Comparison of ENCODE assay signal across 9 mouse cellular contexts in the genomic region with DNA sequence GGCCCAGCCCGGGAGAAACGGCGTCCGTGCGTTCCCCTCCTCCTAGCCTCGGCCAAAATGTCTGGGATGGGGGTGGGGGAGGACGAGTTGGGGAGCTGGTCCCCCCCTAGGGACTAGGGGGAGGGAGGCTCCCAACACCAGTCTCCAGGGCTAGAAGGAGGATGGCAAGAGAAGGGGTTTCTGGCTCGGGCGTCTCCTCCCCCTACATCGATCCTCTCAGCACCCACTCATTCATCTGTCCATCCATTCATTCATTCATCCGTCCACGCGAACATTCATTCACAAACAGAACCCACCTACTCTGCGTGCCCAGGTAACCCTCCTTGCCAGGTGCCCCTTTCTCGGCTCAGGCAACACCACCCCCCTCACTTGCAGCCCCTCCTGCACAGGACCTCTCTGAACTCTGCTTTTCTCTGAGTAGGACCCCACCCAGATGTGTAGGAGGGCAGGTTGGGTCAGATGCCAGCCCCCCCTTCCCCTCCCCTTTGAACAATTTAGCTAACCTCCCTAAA. TPM values are rescaled to one million over a fixed set of nuclear protein-coding genes. Genes with fewer than 3 reads are reported as not detected.
DNase-seq lines count a peak whose midpoint lies in the region; ATAC-seq and TF ChIP-seq lines count a peak whose summit lies in the region.
"Had no signal": no experiment of that assay in that cellular context is flagged by ENCODE, and none has a peak within 500 bp of the region (broad histone marks: within the 10 kb centered on the region; RNA-seq: fewer than 3 reads in every experiment).

No protein-coding gene starts in this region.

- peak overlapping the region; percentile 62; the same call in 1 of the 2 replicates for H3K4me3 ChIP-seq in kidney, adult 2 months (ENCODE audit: insufficient read depth, low read depth, low read length)
- H3K4me3 ChIP-seq in embryonic facial prominence, embryonic 13.5 days = peak overlapping the region; percentile 86
- peak overlapping the region; percentile 66 for H3K4me3 ChIP-seq in hindbrain, embryonic 15.5 days
- peak overlapping the region; percentile 82 for H3K4me3 ChIP-seq in midbrain, embryonic 13.5 days (replicated peaks)
- no peak overlapping the region for H3K4me3 ChIP-seq in thymus, adult 2 months (ENCODE audit: control insufficient read depth, insufficient read depth, low read length)

- WGBS in kidney, adult 2 months = 12% methylated on average over 14 of the region's 15 CpGs
- 3% methylated on average over 14 of the region's 15 CpGs for WGBS in embryonic facial prominence, embryonic 13.5 days
- WGBS in hindbrain, embryonic 15.5 days = 1% methylated on average over 15 of the region's 15 CpGs
- 3% methylated on average over 14 of the region's 15 CpGs for WGBS in midbrain, embryonic 13.5 days
- WGBS in thymus, adult 2 months = 13% methylated on average over 15 of the region's 15 CpGs

- no peaks in the 10 kb centered on the region for H3K36me3 ChIP-seq in kidney, adult 2 months (ENCODE audit: control insufficient read depth, insufficient read depth, low read length)
- H3K36me3 ChIP-seq in embryonic facial prominence, embryonic 13.5 days = no peaks in the 10 kb centered on the region
- H3K36me3 ChIP-seq in hindbrain, embryonic 15.5 days = no peaks in the 10 kb centered on the region
- no peaks in the 10 kb centered on the region for H3K36me3 ChIP-seq in midbrain, embryonic 13.5 days
- no peaks in the 10 kb centered on the region for H3K36me3 ChIP-seq in thymus, adult 2 months (ENCODE audit: control insufficient read depth, insufficient read depth, low read length)

- H3K9ac ChIP-seq in embryonic facial prominence, embryonic 13.5 days = peak overlapping the region; percentile 85
- peak overlapping the region; percentile 69 for H3K9ac ChIP-seq in hindbrain, embryonic 15.5 days
- peak overlapping the region; percentile 88 for H3K9ac ChIP-seq in midbrain, embryonic 13.5 days (replicated peaks)

- no peak overlapping the region for H3K27ac ChIP-seq in kidney, adult 2 months (ENCODE audit: insufficient read depth, low read depth, low read length)
- 0 out of 2 replicates have a peak overlapping the region, but pooled peaks have one; percentile 51 for H3K27ac ChIP-seq in embryonic facial prominence, embryonic 13.5 days
- peak overlapping the region; percentile 6; the same call in 1 of the 2 replicates for H3K27ac ChIP-seq in hindbrain, embryonic 15.5 days (replicated peaks)
- H3K27ac ChIP-seq in midbrain, embryonic 13.5 days = no peak overlapping the region
- no peak overlapping the region for H3K27ac ChIP-seq in thymus, adult 2 months (ENCODE audit: control insufficient read depth, insufficient read depth, low read length)

- no peaks in the 10 kb centered on the region for H3K27me3 ChIP-seq in kidney, adult 2 months (replicated peaks; ENCODE audit: control insufficient read depth, insufficient read depth, low read length)
- peaks cover 56% of the 10 kb centered on the region for H3K27me3 ChIP-seq in embryonic facial prominence, embryonic 13.5 days
- H3K27me3 ChIP-seq in hindbrain, embryonic 15.5 days = 0 out of 2 replicates have a peak, but pooled peaks cover 13% of the 10 kb centered on the region
- peaks cover 73% of the 10 kb centered on the region for H3K27me3 ChIP-seq in midbrain, embryonic 13.5 days
- peaks cover 11% of the 10 kb centered on the region for H3K27me3 ChIP-seq in thymus, adult 2 months (ENCODE audit: control insufficient read depth, insufficient read depth, low read length)

- DNase-seq in kidney, adult 2 months = no peak
- no peak for DNase-seq in kidney, adult 8-10 months
- DNase-seq in layer of hippocampus, adult 9-11 months = no peak
- no peak for DNase-seq in c-Kit-positive CD71-positive TER-119-positive erythroid progenitor cells, embryonic 14.5 days (ENCODE audit: low spot score)
- no peak for DNase-seq in thymus, adult 2 months
- DNase-seq: kidney, adult 11 months had no signal

- no peak for TF ChIP-seq CTCF in kidney, adult 2 months (conservative IDR thresholded peaks at IDR 0.05; ENCODE audit: insufficient read depth, insufficient read length, low read depth, low read length)
- TF ChIP-seq CTCF in thymus, adult 2 months (IDR thresholded peaks at IDR 0.05; ENCODE audit: borderline replicate concordance, control insufficient read depth, extremely low read depth, insufficient read depth, low read length, poor library complexity) = no peak

- H3K9me3 ChIP-seq in embryonic facial prominence, embryonic 13.5 days = no peaks in the 10 kb centered on the region
- no peaks in the 10 kb centered on the region for H3K9me3 ChIP-seq in hindbrain, embryonic 15.5 days
- H3K9me3 ChIP-seq in midbrain, embryonic 13.5 days = no peaks in the 10 kb centered on the region

- no peak for TF ChIP-seq POLR2A in kidney, adult 2 months (IDR thresholded peaks at IDR 0.05; ENCODE audit: low read depth, low read length)
- no peak for TF ChIP-seq POLR2A in thymus, adult 2 months (IDR thresholded peaks at IDR 0.05; ENCODE audit: control insufficient read depth, extremely low read depth, insufficient read depth, low read length, poor library complexity)

- ATAC-seq in embryonic facial prominence, embryonic 13.5 days (ENCODE audit: insufficient number of reproducible peaks, insufficient read depth, low FRiP score, low TSS enrichment, low read depth) = no peak
- peak; percentile 1; the same call in 1 of the 2 replicates for ATAC-seq in hindbrain, embryonic 15.5 days (ENCODE audit: low FRiP score, low read depth)
- ATAC-seq in midbrain, embryonic 13.5 days = peak; percentile 19

- peak overlapping the region; percentile 96 for H3K4me2 ChIP-seq in embryonic facial prominence, embryonic 13.5 days
- peak overlapping the region; percentile 91 for H3K4me2 ChIP-seq in hindbrain, embryonic 15.5 days
- peak overlapping the region; percentile 95 for H3K4me2 ChIP-seq in midbrain, embryonic 13.5 days (replicated peaks)

- peaks cover 20% of the 10 kb centered on the region for H3K4me1 ChIP-seq in kidney, adult 2 months (ENCODE audit: control insufficient read depth, insufficient read depth, low read length)
- H3K4me1 ChIP-seq in embryonic facial prominence, embryonic 13.5 days = peaks cover 35% of the 10 kb centered on the region
- peaks cover 27% of the 10 kb centered on the region for H3K4me1 ChIP-seq in hindbrain, embryonic 15.5 days (replicated peaks)
- H3K4me1 ChIP-seq in midbrain, embryonic 13.5 days (replicated peaks) = peaks cover 38% of the 10 kb centered on the region
- peaks cover 19% of the 10 kb centered on the region for H3K4me1 ChIP-seq in thymus, adult 2 months (replicated peaks; ENCODE audit: control insufficient read depth, insufficient read depth, low read length)

RNA-seq across cellular contexts. Expression of a gene that starts 39.9 kb away (rescaled TPM):
- 122 and 126 TPM in 2 replicates for polyA plus RNA-seq in kidney, adult 2 months (2012; rRNA removed)
- 205 and 228 TPM in 2 replicates for polyA plus RNA-seq in embryonic facial prominence, embryonic 13.5 days (2015; fragmentation: Nextera tagmentation; extraction: Ambion mirVana)
- 233 and 239 TPM in 2 replicates for polyA plus RNA-seq in hindbrain, embryonic 15.5 days (2015; fragmentation: Nextera tagmentation; extraction: Ambion mirVana)
- 247 and 260 TPM in 2 replicates for polyA plus RNA-seq in midbrain, embryonic 13.5 days (2015; fragmentation: Nextera tagmentation; extraction: Ambion mirVana)
- polyA plus RNA-seq in thymus, adult 2 months (2012; rRNA removed) = 176 and 191 TPM in 2 replicates

RNA-seq across cellular contexts. Expression of a gene that starts 51.2 kb away (rescaled TPM):
- polyA plus RNA-seq in kidney, adult 2 months (2012; rRNA removed) = 3,607 and 3,750 TPM in 2 replicates
- 789 and 891 TPM in 2 replicates for polyA plus RNA-seq in embryonic facial prominence, embryonic 13.5 days (2015; fragmentation: Nextera tagmentation; extraction: Ambion mirVana)
- polyA plus RNA-seq in hindbrain, embryonic 15.5 days (2015; fragmentation: Nextera tagmentation; extraction: Ambion mirVana) = 1,050 and 1,125 TPM in 2 replicates
- polyA plus RNA-seq in midbrain, embryonic 13.5 days (2015; fragmentation: Nextera tagmentation; extraction: Ambion mirVana) = 750 and 771 TPM in 2 replicates
- polyA plus RNA-seq in thymus, adult 2 months (2012; rRNA removed) = 1,690 and 1,818 TPM in 2 replicates

Comparison
In these comparisons a context has a peak if more than half of its experiments do, and no peak if none do; other contexts are left out.
1. H3K27ac ChIP-seq: peak in embryonic facial prominence, embryonic 13.5 days (single experiment) and hindbrain, embryonic 15.5 days (single experiment); none in kidney, adult 2 months (single experiment), midbrain, embryonic 13.5 days (single experiment) and thymus, adult 2 months (single experiment).
2. Peak in every context shown above with its lines, with median percentiles within 50 percentile points of each other: H3K4me2 ChIP-seq and H3K9ac ChIP-seq.